Mouse (Mus musculus): Measurements from ENCODE around the gene Ccl12.

Ccl12 gene

GRCm38 (mm10) chr11:82139492-82140094, 37.9 kb downstream of the Ccl12 start:
- DNase-seq (ENCODE audit: low read depth), result no peak

Measured in induced T-regulatory cell, adult 2 months (primary cell).